Mouse (Mus musculus): ENCODE measurements around the gene Cat.
A peak's percentile ranks its signal among the peaks of the same experiment; 100 is the strongest.

The Cat gene

GRCm38 (mm10) chr2:103484617-103485401 is at the start of gene Cat:
Gene Cat (minus strand): TSS chr2:103485160.
- DNase-seq (ENCODE audit: low read depth, low spot score): peak; percentile 91

GRCm38 (mm10) chr2:103525596-103525995 is 40.6 kb upstream of the Cat start:
- DNase-seq (ENCODE audit: low read depth, low spot score): no peak

GRCm38 (mm10) chr2:103516472-103516871 is 31.5 kb upstream of the Cat start:
- DNase-seq (ENCODE audit: low read depth, low spot score): no peak

- DNase-seq (ENCODE audit: low read depth, low spot score): no peak
Measured at GRCm38 (mm10) chr2:103515513-103516180, 30.7 kb upstream of the Cat start.

GRCm38 (mm10) chr2:103512066-103512795 is 27.3 kb upstream of the Cat start:
- no peak for DNase-seq (ENCODE audit: low read depth, low spot score)

- DNase-seq (ENCODE audit: low read depth, low spot score): no peak
Measured at GRCm38 (mm10) chr2:103511631-103512030, 26.7 kb upstream of the Cat start.

GRCm38 (mm10) chr2:103511042-103511441 is 26.1 kb upstream of the Cat start:
- DNase-seq (ENCODE audit: low read depth, low spot score): no peak

- DNase-seq (ENCODE audit: low read depth, low spot score): no peak
Measured at GRCm38 (mm10) chr2:103507651-103508050, 22.7 kb upstream of the Cat start.

GRCm38 (mm10) chr2:103505956-103506355 is 21.0 kb upstream of the Cat start:
- no peak for DNase-seq (ENCODE audit: low read depth, low spot score)

- DNase-seq (ENCODE audit: low read depth, low spot score): no peak
Measured at GRCm38 (mm10) chr2:103504463-103504862, 19.5 kb upstream of the Cat start.

- DNase-seq (ENCODE audit: low read depth, low spot score): no peak
Measured at GRCm38 (mm10) chr2:103500769-103501168, 15.8 kb upstream of the Cat start.

- DNase-seq (ENCODE audit: low read depth, low spot score): no peak
Measured at GRCm38 (mm10) chr2:103495633-103496418, 10.9 kb upstream of the Cat start.

GRCm38 (mm10) chr2:103493827-103494226 is 8.9 kb upstream of the Cat start:
- DNase-seq (ENCODE audit: low read depth, low spot score): no peak

- DNase-seq (ENCODE audit: low read depth, low spot score): no peak
Measured at GRCm38 (mm10) chr2:103492526-103492925, 7.6 kb upstream of the Cat start.

- DNase-seq (ENCODE audit: low read depth, low spot score): no peak
Measured at GRCm38 (mm10) chr2:103483986-103484520, 907 bp downstream of the Cat start.

- no peak for DNase-seq (ENCODE audit: low read depth, low spot score)
Measured at GRCm38 (mm10) chr2:103483289-103483985, 1.5 kb downstream of the Cat start.

GRCm38 (mm10) chr2:103481314-103482231 is 3.4 kb downstream of the Cat start:
- no peak for DNase-seq (ENCODE audit: low read depth, low spot score)

GRCm38 (mm10) chr2:103480871-103481270 is 4.1 kb downstream of the Cat start:
- no peak for DNase-seq (ENCODE audit: low read depth, low spot score)

GRCm38 (mm10) chr2:103480240-103480639 is 4.7 kb downstream of the Cat start:
- DNase-seq (ENCODE audit: low read depth, low spot score): peak; percentile 67

GRCm38 (mm10) chr2:103478326-103478725 is 6.6 kb downstream of the Cat start:
- DNase-seq (ENCODE audit: low read depth, low spot score): no peak

Measured in ZHBTc4 (cell line).